Mouse (Mus musculus): ENCODE results near the gene Tanc1.

DNA sequence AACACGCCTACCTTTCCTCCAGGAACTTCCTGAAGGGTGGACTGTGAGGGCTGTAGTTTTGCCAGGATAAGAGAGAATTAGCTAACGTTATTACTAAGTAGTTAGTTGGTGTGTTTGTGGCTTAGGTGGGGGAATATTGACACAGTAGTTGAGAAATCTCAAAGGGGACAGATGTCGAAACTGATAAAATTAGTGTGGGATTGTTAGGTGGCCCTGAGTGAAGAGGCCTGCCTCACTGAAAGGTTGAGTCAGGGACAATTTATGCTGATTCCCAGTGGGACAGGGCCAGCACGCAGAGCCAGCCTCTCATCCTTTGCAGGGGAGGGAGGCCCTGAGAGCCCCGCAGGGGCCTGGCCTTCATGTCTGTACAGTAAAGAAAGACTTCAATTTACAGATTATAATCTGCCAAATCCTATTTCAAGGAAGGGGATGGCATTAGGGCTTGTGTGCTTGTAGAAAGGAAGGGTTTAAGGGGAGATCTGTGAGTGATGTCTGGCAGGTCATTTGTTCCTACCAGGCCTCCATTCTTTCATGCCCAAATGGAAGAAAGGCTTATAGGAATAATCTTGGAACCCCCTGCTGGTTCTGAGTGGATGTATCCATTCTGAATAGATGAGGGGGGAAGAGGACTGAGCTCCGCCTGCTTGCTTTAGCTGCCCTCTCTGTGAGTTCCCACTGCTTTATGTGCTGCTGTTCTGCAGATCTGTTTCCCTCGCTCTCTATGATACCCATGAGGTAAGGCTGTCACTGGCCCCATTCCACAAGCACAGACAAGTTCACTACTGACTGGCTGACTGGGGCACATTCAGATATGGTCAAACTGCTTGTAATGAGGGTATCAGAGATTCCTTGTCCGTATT, 41.7 kb downstream of the Tanc1 start:
- no peak for TF ChIP-seq CTCF (IDR thresholded peaks at IDR 0.05; ENCODE audit: low read depth, low read length)
- TF ChIP-seq TAL1 (conservative IDR thresholded peaks at IDR 0.05; ENCODE audit: low read depth, low read length): no peak
- TF ChIP-seq POLR2AphosphoS5 (IDR thresholded peaks at IDR 0.05; ENCODE audit: insufficient replicate concordance, low read depth, low read length): no peak
- no peak for TF ChIP-seq GATA1 (IDR thresholded peaks at IDR 0.05; ENCODE audit: borderline replicate concordance, low read length)

Measured in G1E (cell line).